Mouse (Mus musculus): ENCODE measurements around the gene Mybph.

Mybph gene

GRCm38 (mm10) chr1:134184089-134184488, 9.2 kb upstream of the Mybph start:
- DNase-seq (ENCODE audit: low read depth, low spot score), result no peak

- DNase-seq (ENCODE audit: low read depth, low spot score), result no peak
These were observed 5.0 kb upstream of the Mybph start for GRCm38 (mm10) chr1:134188217-134188616.

- DNase-seq (ENCODE audit: low read depth, low spot score), result no peak
These were observed 4.1 kb upstream of the Mybph start for GRCm38 (mm10) chr1:134188989-134189729.

GRCm38 (mm10) chr1:134191192-134191591, 2.1 kb upstream of the Mybph start:
- DNase-seq (ENCODE audit: low read depth, low spot score), result no peak

- no peak for DNase-seq (ENCODE audit: low read depth, low spot score)
These were observed 1.2 kb upstream of the Mybph start for GRCm38 (mm10) chr1:134192024-134192423.

- no peak for DNase-seq (ENCODE audit: low read depth, low spot score)
These were observed 488 bp downstream of the Mybph start for GRCm38 (mm10) chr1:134193674-134194197.

GRCm38 (mm10) chr1:134194298-134195022, 1.2 kb downstream of the Mybph start:
- no peak for DNase-seq (ENCODE audit: low read depth, low spot score)

GRCm38 (mm10) chr1:134195117-134195516, 1.9 kb downstream of the Mybph start:
- no peak for DNase-seq (ENCODE audit: low read depth, low spot score)

GRCm38 (mm10) chr1:134195571-134195970, 2.3 kb downstream of the Mybph start:
- peak; percentile 76 for DNase-seq (ENCODE audit: low read depth, low spot score)

- DNase-seq (ENCODE audit: low read depth, low spot score), result no peak
These were observed 2.7 kb downstream of the Mybph start for GRCm38 (mm10) chr1:134195979-134196378.

GRCm38 (mm10) chr1:134196386-134196785, 3.1 kb downstream of the Mybph start:
- no peak for DNase-seq (ENCODE audit: low read depth, low spot score)

GRCm38 (mm10) chr1:134197325-134197982, 4.2 kb downstream of the Mybph start:
- no peak for DNase-seq (ENCODE audit: low read depth, low spot score)

- DNase-seq (ENCODE audit: low read depth, low spot score), result no peak
These were observed 5.1 kb downstream of the Mybph start for GRCm38 (mm10) chr1:134198197-134198995.

- no peak for DNase-seq (ENCODE audit: low read depth, low spot score)
These were observed 7.2 kb downstream of the Mybph start for GRCm38 (mm10) chr1:134200481-134200880.

- no peak for DNase-seq (ENCODE audit: low read depth, low spot score)
These were observed 7.9 kb downstream of the Mybph start for GRCm38 (mm10) chr1:134200998-134201686.

GRCm38 (mm10) chr1:134201751-134202420, 8.6 kb downstream of the Mybph start:
- DNase-seq (ENCODE audit: low read depth, low spot score), result no peak

GRCm38 (mm10) chr1:134204230-134204629, 11.0 kb downstream of the Mybph start:
- peak; percentile 77 for DNase-seq (ENCODE audit: low read depth, low spot score)

GRCm38 (mm10) chr1:134205296-134206018, 12.2 kb downstream of the Mybph start:
- no peak for DNase-seq (ENCODE audit: low read depth, low spot score)

- no peak for DNase-seq (ENCODE audit: low read depth, low spot score)
These were observed 12.8 kb downstream of the Mybph start for GRCm38 (mm10) chr1:134206085-134206484.

Measured in telencephalon, adult 2 months (tissue).